Mouse (Mus musculus) ES-E14 (cell line): Measurements from ENCODE around the gene Tbc1d2b.

Experiments used
- CHD2 ChIP-seq: IDR thresholded peaks from 2 replicates; pipeline ENCODE4 v1.6.1; 2014; ENCODE audit warnings: mild to moderate bottlenecking, low read depth, low read length, inconsistent platforms
- MAFK ChIP-seq: IDR thresholded peaks from 2 replicates; pipeline ENCODE4 v1.6.1; 2014; ENCODE audit warnings: mild to moderate bottlenecking, low read depth, low read length, inconsistent platforms; ENCODE audit not compliant: insufficient read depth
- ZC3H11A ChIP-seq: IDR thresholded peaks from 2 replicates; pipeline ENCODE4 v1.6.1; 2012; ENCODE audit warnings: low read depth, mild to moderate bottlenecking, inconsistent platforms, low read length, borderline replicate concordance

DNA sequence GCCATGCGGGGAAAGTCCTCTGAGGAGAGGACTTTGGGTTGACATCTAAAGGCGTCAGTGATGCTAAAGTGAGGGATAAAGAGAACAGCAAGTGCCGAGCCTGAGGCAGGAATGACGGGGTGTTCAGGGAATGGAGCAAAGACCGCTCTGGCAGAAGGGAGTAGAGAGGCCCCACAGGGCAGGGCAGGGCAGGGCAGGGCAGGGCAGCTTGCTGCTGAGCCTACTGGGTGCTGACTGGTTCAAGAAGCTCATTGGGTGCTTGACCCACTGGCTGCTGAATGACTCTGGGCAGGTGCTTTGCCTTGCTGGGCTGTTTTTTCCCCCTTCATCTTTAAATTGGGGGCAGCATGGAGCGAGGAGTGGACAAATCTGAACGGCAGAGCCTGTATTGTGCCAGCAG lies 74.3 kb downstream of the Tbc1d2b start:
- no peak for TF ChIP-seq MAFK
- no peak for TF ChIP-seq ZC3H11A
- no peak for TF ChIP-seq CHD2
